In genomic region chr6:119924235-119925005, GRCm38 (mm10) we compare ENCODE assay signal across 8 mouse cellular contexts. TPM values are rescaled to one million over a fixed set of nuclear protein-coding genes. Genes with fewer than 3 reads are reported as not detected.
DNase-seq lines count a peak whose midpoint lies in the region; ATAC-seq and TF ChIP-seq lines count a peak whose summit lies in the region.

No protein-coding gene starts in this region.

- H3K9me3 ChIP-seq in liver, embryonic 14.5 days (ENCODE audit: control insufficient read depth, low read length): no peaks in the 10 kb centered on the region

- DNase-seq in cerebellum, postnatal 10 days: peak; percentile 51 to 57
- no peak for DNase-seq in cerebellum, postnatal 4 days (ENCODE audit: low spot score in 2 of 2)
- no peak for DNase-seq in liver, embryonic 14.5 days (ENCODE audit: low read depth in 3 of 3, low spot score in 3 of 3)
- no peak for DNase-seq in liver
- peak; percentile 30 for DNase-seq in lung, postnatal 25 days (ENCODE audit: low spot score)
- no peak for DNase-seq in thymus, postnatal 0 days (ENCODE audit: low spot score)

- no peak overlapping the region for H3K4me3 ChIP-seq in liver, embryonic 14.5 days (ENCODE audit: insufficient read depth in 1 of 2, low read depth in 2 of 2, low read length in 2 of 2)
- H3K4me3 ChIP-seq in embryonic fibroblast, embryonic 13.5 days (ENCODE audit: insufficient read depth, low read length): no peak overlapping the region

- no peak overlapping the region for H3K27ac ChIP-seq in liver, embryonic 14.5 days
- peak overlapping the region; percentile 37; the same call in 1 of the 2 replicates for H3K27ac ChIP-seq in embryonic fibroblast, embryonic 13.5 days (ENCODE audit: insufficient read depth, low read length)

- H3K9ac ChIP-seq in liver, embryonic 14.5 days (replicated peaks): no peak overlapping the region

- ATAC-seq in liver, embryonic 14.5 days (ENCODE audit: insufficient read depth): no peak
- ATAC-seq in erythroblast, adult 5-6 weeks (replicated peaks; ENCODE audit: low FRiP score, poor library complexity, severe bottlenecking): no peak

- H3K4me1 ChIP-seq in liver, embryonic 14.5 days (replicated peaks; ENCODE audit: control insufficient read depth in 2 of 2, insufficient read depth in 2 of 2, low read length in 1 of 2): no peaks in the 10 kb centered on the region
- H3K4me1 ChIP-seq in embryonic fibroblast, embryonic 13.5 days (ENCODE audit: control insufficient read depth, insufficient read depth, low read length): peaks cover 4% of the 10 kb centered on the region; the same call in 1 of the 2 replicates

- TF ChIP-seq EP300 in liver, embryonic 14.5 days (IDR thresholded peaks at IDR 0.05; ENCODE audit: low read depth): no peak

- no peak for TF ChIP-seq POLR2A in embryonic fibroblast, embryonic 13.5 days (IDR thresholded peaks at IDR 0.05; ENCODE audit: low read depth, low read length)

- H3K36me3 ChIP-seq in liver, embryonic 14.5 days (replicated peaks; ENCODE audit: control insufficient read depth, insufficient read depth, low read depth): peaks cover 78% of the 10 kb centered on the region

- no peak overlapping the region for H3K4me2 ChIP-seq in liver, embryonic 14.5 days (ENCODE audit: low read depth)

- no peaks in the 10 kb centered on the region for H3K27me3 ChIP-seq in liver, embryonic 14.5 days (ENCODE audit: control insufficient read depth, insufficient read depth, low read length)

- TF ChIP-seq CTCF in liver, embryonic 14.5 days (IDR thresholded peaks at IDR 0.05; ENCODE audit: low read depth): peak; percentile 35
- TF ChIP-seq CTCF in embryonic fibroblast, embryonic 13.5 days (IDR thresholded peaks at IDR 0.05; ENCODE audit: borderline replicate concordance, insufficient read depth, low read length): peak; percentile 14; the same call in 1 of the 2 replicates

- WGBS in liver, embryonic 14.5 days (ENCODE audit: insufficient replicate concordance): 57% methylated on average over 4 of the region's 4 CpGs

RNA-seq across cellular contexts. Expression of gene Rad52, which starts 21.9 kb away (rescaled TPM):
- polyA plus RNA-seq in liver, embryonic 14.5 days (2012; rRNA removed): 13.4 and 14.1 TPM in 2 replicates
- polyA plus RNA-seq in liver, embryonic 14.5 days (2014; fragmentation: Nextera tagmentation; extraction: Ambion mirVana): 7.1 and 8.3 TPM in 2 replicates
- 14.6 and 18.8 TPM in 2 replicates for polyA plus RNA-seq in embryonic fibroblast, embryonic 13.5 days (2011; ENCODE audit: insufficient read length, low read depth, missing spikeins)
- 9.6 and 16.9 TPM in 2 replicates for total RNA-seq in erythroblast, adult 5-6 weeks (2015; ENCODE audit: low replicate concordance)
- total RNA-seq in erythroblast, adult 5-6 weeks (2017; ENCODE audit: low replicate concordance): 14.1 and 26.9 TPM in 2 replicates
- polyA plus RNA-seq in thymus, postnatal 0 days (2015; fragmentation: Nextera tagmentation; extraction: Ambion mirVana): 20.3 and 23.2 TPM in 2 replicates

Comparison
In these comparisons a context has a peak if more than half of its experiments do, and no peak if none do; other contexts are left out.
1. DNase-seq: peak in cerebellum, postnatal 10 days (2 of 2) and lung, postnatal 25 days (single experiment); none in cerebellum, postnatal 4 days (0 of 2), liver, embryonic 14.5 days (0 of 3), liver (single experiment) and thymus, postnatal 0 days (single experiment).